Mouse (Mus musculus): ENCODE data around the gene Aldh6a1. TPM values are rescaled to one million over a fixed set of nuclear protein-coding genes. Genes with fewer than 3 reads are reported as not detected.
A peak's percentile ranks its signal among the peaks of the same experiment; 100 is the strongest.

The Aldh6a1 gene
- 31.4 and 33.5 TPM in 2 replicates for polyA plus RNA-seq (2014; fragmentation: Nextera tagmentation; extraction: Ambion mirVana)

DNA sequence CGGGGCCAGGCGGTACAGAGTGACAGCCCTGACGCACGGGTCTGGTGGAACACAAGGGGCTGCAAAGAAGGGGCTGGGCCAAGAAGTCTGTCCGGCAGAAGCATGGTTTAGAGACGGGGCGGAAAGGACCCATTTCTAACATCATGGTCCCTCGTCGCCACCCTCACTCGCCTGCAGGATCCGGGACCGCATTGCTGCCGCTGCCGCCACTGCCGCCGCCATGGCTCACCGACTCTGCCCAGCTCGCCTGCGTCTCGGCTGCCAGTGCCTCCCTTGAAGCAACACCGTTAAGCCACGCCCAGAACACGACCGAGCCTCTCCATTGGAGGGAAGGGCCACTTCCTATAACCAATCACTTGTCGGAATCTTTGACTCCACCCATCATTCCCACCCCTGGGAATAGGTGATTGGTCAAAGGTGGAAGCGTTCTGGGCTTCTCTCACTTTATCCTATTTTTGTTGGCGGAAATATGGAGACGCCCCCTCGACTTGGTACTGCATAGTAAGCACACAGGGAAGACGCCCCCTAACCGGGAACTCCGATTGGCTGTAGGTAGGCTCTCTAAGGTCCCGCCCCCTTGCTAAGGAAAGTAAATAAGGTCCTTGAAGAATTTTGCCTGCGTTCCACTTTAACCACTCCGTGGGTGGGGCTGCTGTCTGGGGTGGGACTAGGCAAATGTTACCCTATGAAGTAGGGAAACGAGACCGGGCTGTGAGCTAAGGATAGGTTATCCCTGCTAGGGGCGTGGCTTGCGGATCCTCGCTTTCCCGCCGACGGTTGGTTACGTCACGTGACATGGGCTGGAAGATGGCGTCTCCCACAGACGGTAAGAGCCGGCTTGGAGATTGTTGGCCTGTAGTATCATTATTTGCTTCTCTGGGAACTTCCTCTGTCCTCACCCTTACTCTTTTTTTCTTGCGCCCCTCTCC lies at the start of gene Aldh6a1, which contains the start of gene Lin52:
Aldh6a1 (minus strand) TSS at position 287 of the 929 bp plus-strand sequence.
Lin52 (plus strand) TSS at position 705 of the 929 bp plus-strand sequence.
- peak; percentile 100 for DNase-seq (ENCODE audit: low spot score)
- Histone ChIP-seq H3K36me3 (replicated peaks; ENCODE audit: control insufficient read depth, insufficient read depth, low read depth, low read length) (no peaks in the 10 kb centered on the region), H3K4me1 (ENCODE audit: control insufficient read depth, insufficient read depth, low read length) (no peaks in the 10 kb centered on the region), H3K27ac (replicated peaks; ENCODE audit: low read depth, low read length) (no peak within 1 kb of the TSS), H3K4me3 (ENCODE audit: low read depth, low read length) (peak within 1 kb of the TSS; percentile 60), H3K9me3 (replicated peaks; ENCODE audit: control insufficient read depth, low read length) (no peaks in the 10 kb centered on the region), H3K27me3 (ENCODE audit: control insufficient read depth, insufficient read depth, low read length) (no peaks in the 10 kb centered on the region), H3K9ac (replicated peaks; ENCODE audit: low read length) (peak within 1 kb of the TSS; percentile 63), H3K4me2 (ENCODE audit: low read depth, low read length) (peak within 1 kb of the TSS; percentile 91)
- ATAC-seq (replicated peaks; ENCODE audit: insufficient number of reproducible peaks, low FRiP score, low TSS enrichment, low read depth) = peak; percentile 100
- WGBS = under 1% methylated on average over 48 of the region's 49 CpGs

DNA sequence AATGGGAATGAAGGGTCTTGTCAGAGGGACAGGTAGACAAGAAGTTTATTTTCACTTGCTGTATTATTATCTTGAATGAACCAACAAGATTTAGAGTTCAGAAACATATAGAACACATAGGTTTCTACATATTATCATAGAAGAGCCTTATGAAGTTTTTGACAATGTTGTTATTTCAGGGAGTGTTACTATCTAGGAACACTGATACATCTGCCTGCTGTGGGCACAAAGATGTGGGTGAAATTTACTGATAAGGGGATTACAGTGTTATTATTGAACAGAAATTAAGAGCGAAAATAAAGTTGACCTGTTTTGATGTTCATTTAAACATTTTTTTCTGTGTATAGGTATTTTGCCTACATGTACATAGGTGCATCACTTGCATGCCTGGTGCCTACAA lies 46.0 kb upstream of the Aldh6a1 start:
- Histone ChIP-seq H3K27me3 (ENCODE audit: control insufficient read depth, insufficient read depth, low read length) (no peaks in the 10 kb centered on the region), H3K4me1 (ENCODE audit: control insufficient read depth, insufficient read depth, low read length) (no peaks in the 10 kb centered on the region; the same call in 1 of the 2 replicates), H3K4me3 (ENCODE audit: low read depth, low read length) (no peak overlapping the region), H3K9ac (replicated peaks; ENCODE audit: low read length) (no peak overlapping the region), H3K4me2 (ENCODE audit: low read depth, low read length) (no peak overlapping the region), H3K36me3 (replicated peaks; ENCODE audit: control insufficient read depth, insufficient read depth, low read depth, low read length) (no peaks in the 10 kb centered on the region), H3K9me3 (replicated peaks; ENCODE audit: control insufficient read depth, low read length) (no peaks in the 10 kb centered on the region), H3K27ac (replicated peaks; ENCODE audit: low read depth, low read length) (no peak overlapping the region)
- ATAC-seq (replicated peaks; ENCODE audit: insufficient number of reproducible peaks, low FRiP score, low TSS enrichment, low read depth) (no peak), DNase-seq (ENCODE audit: low spot score) (no peak)
- 98% methylated on average over 1 of the region's 1 CpGs for WGBS

DNA sequence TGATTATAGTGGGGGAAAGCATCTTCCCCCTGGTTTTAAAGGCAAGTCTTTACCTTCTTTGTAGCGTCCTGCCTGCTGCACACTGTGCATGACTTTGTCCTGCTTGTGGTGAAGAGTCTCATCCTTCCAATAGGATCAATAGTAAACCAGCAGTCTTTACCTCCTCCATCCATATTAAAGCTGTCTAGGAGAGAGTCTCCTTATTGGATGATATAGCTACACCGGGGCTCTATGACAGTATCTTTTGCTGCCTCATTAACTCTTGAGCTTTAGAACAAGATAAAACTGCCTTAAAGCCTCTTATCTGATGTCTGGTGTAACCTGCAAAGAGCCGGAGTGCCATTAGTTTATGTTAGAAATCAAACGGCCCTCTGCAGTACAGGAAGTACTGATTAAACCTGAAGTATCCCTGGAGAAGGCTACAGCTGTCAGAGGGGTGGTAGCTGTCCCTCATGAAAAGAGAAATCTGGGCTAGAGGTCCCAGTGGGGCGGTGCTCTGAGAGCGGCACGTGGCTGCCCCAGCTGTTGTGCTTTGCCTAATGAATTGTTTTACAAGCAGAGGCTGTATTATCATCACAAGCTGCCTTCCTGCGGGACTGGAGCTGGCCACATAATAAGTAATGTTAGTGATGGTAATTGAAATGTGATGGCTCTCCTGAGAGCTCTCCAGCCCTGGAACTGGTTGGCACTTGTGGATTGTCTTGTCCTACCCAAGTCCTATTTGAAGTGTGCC lies 36.7 kb upstream of the Aldh6a1 start:
- Histone ChIP-seq H3K27me3 (ENCODE audit: control insufficient read depth, insufficient read depth, low read length) (no peaks in the 10 kb centered on the region), H3K4me2 (ENCODE audit: low read depth, low read length) (no peak overlapping the region), H3K4me1 (ENCODE audit: control insufficient read depth, insufficient read depth, low read length) (no peaks in the 10 kb centered on the region), H3K36me3 (replicated peaks; ENCODE audit: control insufficient read depth, insufficient read depth, low read depth, low read length) (no peaks in the 10 kb centered on the region), H3K9ac (replicated peaks; ENCODE audit: low read length) (no peak overlapping the region), H3K9me3 (replicated peaks; ENCODE audit: control insufficient read depth, low read length) (no peaks in the 10 kb centered on the region), H3K27ac (replicated peaks; ENCODE audit: low read depth, low read length) (no peak overlapping the region), H3K4me3 (ENCODE audit: low read depth, low read length) (no peak overlapping the region)
- 43% methylated on average over 8 of the region's 8 CpGs for WGBS
- DNase-seq (ENCODE audit: low spot score) (peak; percentile 12), ATAC-seq (replicated peaks; ENCODE audit: insufficient number of reproducible peaks, low FRiP score, low TSS enrichment, low read depth) (peak; percentile 59)

- Histone ChIP-seq H3K27ac (replicated peaks; ENCODE audit: low read depth, low read length) (no peak overlapping the region), H3K27me3 (ENCODE audit: control insufficient read depth, insufficient read depth, low read length) (no peaks in the 10 kb centered on the region), H3K9ac (replicated peaks; ENCODE audit: low read length) (no peak overlapping the region), H3K9me3 (replicated peaks; ENCODE audit: control insufficient read depth, low read length) (no peaks in the 10 kb centered on the region), H3K4me2 (ENCODE audit: low read depth, low read length) (no peak overlapping the region), H3K36me3 (replicated peaks; ENCODE audit: control insufficient read depth, insufficient read depth, low read depth, low read length) (no peaks in the 10 kb centered on the region; the same call in 1 of the 2 replicates), H3K4me1 (ENCODE audit: control insufficient read depth, insufficient read depth, low read length) (no peaks in the 10 kb centered on the region), H3K4me3 (ENCODE audit: low read depth, low read length) (no peak overlapping the region)
- no peak for DNase-seq (ENCODE audit: low spot score)
- WGBS = 85% methylated on average over 14 of the region's 14 CpGs
- no peak for ATAC-seq (replicated peaks; ENCODE audit: insufficient number of reproducible peaks, low FRiP score, low TSS enrichment, low read depth)
Measured at GRCm38 (mm10) chr12:84482778-84483585, 32.2 kb upstream of the Aldh6a1 start.

DNA sequence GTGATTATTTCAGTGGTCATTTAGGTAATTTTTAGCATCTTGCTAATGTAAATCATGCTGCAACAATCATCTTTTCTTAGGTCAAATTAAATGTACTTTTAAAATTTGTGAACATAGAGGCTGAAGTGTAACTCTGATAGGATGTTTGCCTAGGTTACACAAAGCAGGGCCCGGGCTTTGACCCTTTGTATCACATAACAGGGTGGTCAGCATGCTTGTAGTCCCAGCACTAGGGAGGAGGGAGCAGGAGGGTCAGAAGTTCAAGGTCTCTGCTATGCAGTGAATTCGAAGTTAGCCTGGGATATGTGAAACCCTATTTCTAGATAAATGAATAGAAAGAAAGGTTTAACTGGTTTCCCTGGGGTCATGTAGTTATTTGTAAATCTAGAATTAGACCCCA lies 30.4 kb upstream of the Aldh6a1 start:
- Histone ChIP-seq H3K4me1 (ENCODE audit: control insufficient read depth, insufficient read depth, low read length) (no peaks in the 10 kb centered on the region), H3K4me3 (ENCODE audit: low read depth, low read length) (no peak overlapping the region), H3K4me2 (ENCODE audit: low read depth, low read length) (no peak overlapping the region), H3K36me3 (replicated peaks; ENCODE audit: control insufficient read depth, insufficient read depth, low read depth, low read length) (no peaks in the 10 kb centered on the region; the same call in 1 of the 2 replicates), H3K9ac (replicated peaks; ENCODE audit: low read length) (no peak overlapping the region), H3K9me3 (replicated peaks; ENCODE audit: control insufficient read depth, low read length) (no peaks in the 10 kb centered on the region), H3K27ac (replicated peaks; ENCODE audit: low read depth, low read length) (no peak overlapping the region), H3K27me3 (ENCODE audit: control insufficient read depth, insufficient read depth, low read length) (no peaks in the 10 kb centered on the region)
- DNase-seq (ENCODE audit: low spot score) = no peak
- 47% methylated on average over 2 of the region's 2 CpGs for WGBS
- ATAC-seq (replicated peaks; ENCODE audit: insufficient number of reproducible peaks, low FRiP score, low TSS enrichment, low read depth) = no peak

DNA sequence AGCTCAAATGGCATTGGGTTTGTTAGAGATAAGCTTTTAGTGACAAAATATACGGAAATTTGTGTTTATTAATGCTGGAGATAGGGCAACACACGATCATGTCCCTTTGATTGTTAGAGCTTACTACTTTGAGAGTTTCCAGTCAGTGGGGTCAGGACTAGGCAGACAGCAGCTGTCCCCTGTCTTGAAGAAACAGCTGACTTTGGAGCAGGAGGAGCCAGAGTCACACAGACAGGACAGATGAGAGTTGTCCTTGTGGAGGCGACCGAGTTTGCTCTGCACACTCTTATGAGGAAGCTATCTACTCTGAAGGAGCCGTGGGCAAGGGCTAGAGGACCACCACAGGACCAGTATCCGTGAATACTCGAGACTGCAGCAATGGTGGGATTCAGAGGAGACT lies 28.1 kb upstream of the Aldh6a1 start:
- Histone ChIP-seq H3K27me3 (ENCODE audit: control insufficient read depth, insufficient read depth, low read length) (no peaks in the 10 kb centered on the region), H3K36me3 (replicated peaks; ENCODE audit: control insufficient read depth, insufficient read depth, low read depth, low read length) (no peaks in the 10 kb centered on the region; the same call in 1 of the 2 replicates), H3K4me3 (ENCODE audit: low read depth, low read length) (no peak overlapping the region), H3K27ac (replicated peaks; ENCODE audit: low read depth, low read length) (no peak overlapping the region), H3K9ac (replicated peaks; ENCODE audit: low read length) (no peak overlapping the region), H3K4me2 (ENCODE audit: low read depth, low read length) (no peak overlapping the region), H3K9me3 (replicated peaks; ENCODE audit: control insufficient read depth, low read length) (no peaks in the 10 kb centered on the region), H3K4me1 (ENCODE audit: control insufficient read depth, insufficient read depth, low read length) (no peaks in the 10 kb centered on the region)
- ATAC-seq (replicated peaks; ENCODE audit: insufficient number of reproducible peaks, low FRiP score, low TSS enrichment, low read depth) (no peak), DNase-seq (ENCODE audit: low spot score) (no peak)
- 93% methylated on average over 7 of the region's 7 CpGs for WGBS

GRCm38 (mm10) chr12:84468701-84469100 lies 17.9 kb upstream of the Aldh6a1 start:
- DNase-seq (ENCODE audit: low spot score) (peak; percentile 78), ATAC-seq (replicated peaks; ENCODE audit: insufficient number of reproducible peaks, low FRiP score, low TSS enrichment, low read depth) (no peak)
- Histone ChIP-seq H3K27ac (replicated peaks; ENCODE audit: low read depth, low read length) (no peak overlapping the region), H3K27me3 (ENCODE audit: control insufficient read depth, insufficient read depth, low read length) (no peaks in the 10 kb centered on the region), H3K4me3 (ENCODE audit: low read depth, low read length) (no peak overlapping the region), H3K9ac (replicated peaks; ENCODE audit: low read length) (no peak overlapping the region), H3K36me3 (replicated peaks; ENCODE audit: control insufficient read depth, insufficient read depth, low read depth, low read length) (no peaks in the 10 kb centered on the region), H3K4me2 (ENCODE audit: low read depth, low read length) (no peak overlapping the region), H3K4me1 (ENCODE audit: control insufficient read depth, insufficient read depth, low read length) (no peaks in the 10 kb centered on the region), H3K9me3 (replicated peaks; ENCODE audit: control insufficient read depth, low read length) (no peaks in the 10 kb centered on the region)
- WGBS = 0% methylated on average over 1 of the region's 1 CpGs
